Mouse (Mus musculus) hindbrain, embryonic 10.5 days (tissue): ENCODE measurements around the gene Rbbp7. TPM values are rescaled to one million over a fixed set of nuclear protein-coding genes. Genes with fewer than 3 reads are reported as not detected.

Source experiments
- DNase-seq: peaks from one replicate; pipeline ENCODE4 v3.0.0-alpha.2; 2017; ENCODE audit warnings: low spot score
- H3K27ac ChIP-seq: fragments of 300-500 bp; sonication (generic); 2 replicates; pipeline ENCODE4 v1.5.1; 2016; ENCODE audit warnings: mild to moderate bottlenecking, moderate library complexity
- H3K27me3 ChIP-seq: fragments of 300-500 bp; sonication (generic); 2 replicates; pipeline ENCODE4 v1.6.1; 2016; ENCODE audit warnings: mild to moderate bottlenecking; ENCODE audit not compliant: poor library complexity, insufficient read depth, severe bottlenecking
- H3K36me3 ChIP-seq: fragments of 300-500 bp; sonication (generic); 2 replicates; pipeline ENCODE4 v1.6.1; 2016; ENCODE audit warnings: mild to moderate bottlenecking, moderate library complexity
- H3K4me1 ChIP-seq: fragments of 300-500 bp; sonication (generic); replicated peaks from 2 replicates; pipeline ENCODE4 v1.6.1; 2016; ENCODE audit warnings: mild to moderate bottlenecking
- H3K4me3 ChIP-seq: fragments of 300-500 bp; sonication (generic); 2 replicates; pipeline ENCODE4 v1.5.1; 2016; ENCODE audit warnings: mild to moderate bottlenecking, moderate library complexity
- H3K9me3 ChIP-seq: fragments of 300-500 bp; sonication (generic); 2 replicates; pipeline ENCODE4 v1.6.1; 2016; ENCODE audit warnings: mild to moderate bottlenecking, moderate library complexity
- WGBS: fragments of 180-500 bp; shearing (Covaris S2); methylation state at CpG from one replicate; pipeline ENCODE4 v1.1.7; 2016; 5-methylcytosine and 5-hydroxymethylcytosine counted together
- polyA plus RNA-seq: library from polyadenylated mRNA; unstranded; fragments of >200 nt; fragmentation: Nextera tagmentation; extraction: Ambion mirVana; gene quantifications from 2 replicates; pipeline ENCODE4 v1.2.1, GENCODE M21; 2016

Gene Rbbp7
- polyA plus RNA-seq: 305 and 387 TPM in 2 replicates

- Histone ChIP-seq H3K4me3 (peak within 1 kb of the TSS; percentile 70), H3K4me1 (peaks cover 8% of the 10 kb centered on the region), H3K36me3 (peaks cover 20% of the 10 kb centered on the region), H3K27me3 (peaks cover 4% of the 10 kb centered on the region; the same call in 1 of the 2 replicates), H3K9me3 (peaks cover 7% of the 10 kb centered on the region; the same call in 1 of the 2 replicates), H3K27ac (peak within 1 kb of the TSS; percentile 92)
- peak; percentile 93 for DNase-seq
- WGBS: 19% methylated on average over 97 of the region's 100 CpGs
These were observed at the start of gene Rbbp7 for GRCm38 (mm10) chrX:162760115-162760942. Rbbp7 (plus strand) TSS chrX:162760402.

- Histone ChIP-seq H3K4me3 (no peak overlapping the region), H3K27ac (no peak overlapping the region), H3K9me3 (no peaks in the 10 kb centered on the region), H3K4me1 (no peaks in the 10 kb centered on the region), H3K27me3 (no peaks in the 10 kb centered on the region), H3K36me3 (no peaks in the 10 kb centered on the region)
- DNase-seq: peak; percentile 45
- WGBS: 35% methylated on average over 5 of the region's 5 CpGs
These were observed 42.4 kb upstream of the Rbbp7 start for GRCm38 (mm10) chrX:162717837-162718236.

GRCm38 (mm10) chrX:162719615-162720014 lies 40.6 kb upstream of the Rbbp7 start:
- Histone ChIP-seq H3K9me3 (no peaks in the 10 kb centered on the region), H3K4me1 (no peaks in the 10 kb centered on the region), H3K27me3 (no peaks in the 10 kb centered on the region), H3K36me3 (no peaks in the 10 kb centered on the region), H3K4me3 (no peak overlapping the region), H3K27ac (no peak overlapping the region)
- 43% methylated on average over 2 of the region's 2 CpGs for WGBS
- peak; percentile 16 for DNase-seq

GRCm38 (mm10) chrX:162727367-162727777 lies 32.8 kb upstream of the Rbbp7 start:
- no peaks in the 10 kb centered on the region for H3K9me3 ChIP-seq
- peaks cover 15% of the 10 kb centered on the region for H3K4me1 ChIP-seq
- peak overlapping the region; percentile 82 for H3K27ac ChIP-seq
- H3K27me3 ChIP-seq: 0 out of 2 replicates have a peak, but pooled peaks cover 6% of the 10 kb centered on the region
- H3K4me3 ChIP-seq: peak overlapping the region; percentile 24; the same call in 1 of the 2 replicates
- WGBS: 19% methylated on average over 13 of the region's 13 CpGs
- H3K36me3 ChIP-seq: no peaks in the 10 kb centered on the region
- DNase-seq: peak; percentile 75

- Histone ChIP-seq H3K36me3 (no peaks in the 10 kb centered on the region), H3K27me3 (0 out of 2 replicates have a peak, but pooled peaks cover 6% of the 10 kb centered on the region), H3K4me1 (peaks cover 15% of the 10 kb centered on the region), H3K4me3 (0 out of 2 replicates have a peak overlapping the region, but pooled peaks have one; percentile 24), H3K9me3 (no peaks in the 10 kb centered on the region), H3K27ac (peak overlapping the region; percentile 82)
- WGBS: 27% methylated on average over 9 of the region's 9 CpGs
- peak; percentile 17 for DNase-seq
These were observed 32.4 kb upstream of the Rbbp7 start for GRCm38 (mm10) chrX:162727795-162728194.

GRCm38 (mm10) chrX:162728228-162728627 lies 32.0 kb upstream of the Rbbp7 start:
- peak; percentile 25 for DNase-seq
- Histone ChIP-seq H3K27ac (peak overlapping the region; percentile 82), H3K36me3 (no peaks in the 10 kb centered on the region), H3K9me3 (no peaks in the 10 kb centered on the region), H3K4me3 (no peak overlapping the region), H3K4me1 (peaks cover 15% of the 10 kb centered on the region), H3K27me3 (0 out of 2 replicates have a peak, but pooled peaks cover 6% of the 10 kb centered on the region)
- WGBS: 39% methylated on average over 7 of the region's 7 CpGs

GRCm38 (mm10) chrX:162730031-162730430 lies 30.2 kb upstream of the Rbbp7 start:
- Histone ChIP-seq H3K9me3 (no peaks in the 10 kb centered on the region), H3K27ac (no peak overlapping the region), H3K4me1 (peaks cover 15% of the 10 kb centered on the region), H3K4me3 (no peak overlapping the region), H3K36me3 (no peaks in the 10 kb centered on the region), H3K27me3 (0 out of 2 replicates have a peak, but pooled peaks cover 6% of the 10 kb centered on the region)
- 89% methylated on average over 4 of the region's 4 CpGs for WGBS
- DNase-seq: no peak

GRCm38 (mm10) chrX:162734997-162735929 lies 24.9 kb upstream of the Rbbp7 start:
- Histone ChIP-seq H3K36me3 (no peaks in the 10 kb centered on the region), H3K27ac (peak overlapping the region; percentile 91), H3K27me3 (0 out of 2 replicates have a peak, but pooled peaks cover 4% of the 10 kb centered on the region), H3K4me1 (peaks cover 9% of the 10 kb centered on the region; the same call in 1 of the 2 replicates), H3K9me3 (no peaks in the 10 kb centered on the region), H3K4me3 (peak overlapping the region; percentile 54)
- WGBS: 22% methylated on average over 25 of the region's 25 CpGs
- peak; percentile 62 for DNase-seq

- Histone ChIP-seq H3K27me3 (0 out of 2 replicates have a peak, but pooled peaks cover 4% of the 10 kb centered on the region), H3K9me3 (no peaks in the 10 kb centered on the region), H3K4me3 (peak overlapping the region; percentile 54), H3K36me3 (no peaks in the 10 kb centered on the region), H3K4me1 (peaks cover 9% of the 10 kb centered on the region; the same call in 1 of the 2 replicates), H3K27ac (peak overlapping the region; percentile 91)
- peak; percentile 19 for DNase-seq
- WGBS: 42% methylated on average over 9 of the region's 9 CpGs
These were observed 24.0 kb upstream of the Rbbp7 start for GRCm38 (mm10) chrX:162736140-162736659.

- Histone ChIP-seq H3K4me1 (no peaks in the 10 kb centered on the region; the same call in 1 of the 2 replicates), H3K4me3 (no peak overlapping the region), H3K27ac (peak overlapping the region; percentile 45; the same call in 1 of the 2 replicates), H3K27me3 (peaks cover 23% of the 10 kb centered on the region), H3K36me3 (no peaks in the 10 kb centered on the region), H3K9me3 (no peaks in the 10 kb centered on the region)
- WGBS: 43% methylated on average over 9 of the region's 9 CpGs
- DNase-seq: no peak
These were observed 11.3 kb upstream of the Rbbp7 start for GRCm38 (mm10) chrX:162748696-162749420.

- H3K36me3 ChIP-seq: no peaks in the 10 kb centered on the region
- H3K27me3 ChIP-seq: peaks cover 19% of the 10 kb centered on the region
- DNase-seq: no peak
- no peak overlapping the region for H3K27ac ChIP-seq
- no peaks in the 10 kb centered on the region; the same call in 1 of the 2 replicates for H3K4me1 ChIP-seq
- no peak overlapping the region for H3K4me3 ChIP-seq
- 96% methylated on average over 2 of the region's 2 CpGs for WGBS
- H3K9me3 ChIP-seq: no peaks in the 10 kb centered on the region
These were observed 7.8 kb upstream of the Rbbp7 start for GRCm38 (mm10) chrX:162752418-162752817.
